Comparison of ENCODE assay signal across 13 mouse cellular contexts in genomic region chr8:77236701-77237100, GRCm38 (mm10).
A peak's percentile ranks its signal among the peaks of the same experiment; 100 is the strongest.
DNase-seq lines count a peak whose midpoint lies in the region; ATAC-seq and TF ChIP-seq lines count a peak whose summit lies in the region.
"Had no signal": no experiment of that assay in that cellular context is flagged by ENCODE, and none has a peak within 500 bp of the region (broad histone marks: within the 10 kb centered on the region; RNA-seq: fewer than 3 reads in every experiment).

No protein-coding gene starts in this region.

- peak; percentile 50 for DNase-seq in gastrocnemius, adult 2 months
- no peak for DNase-seq in gastrocnemius, postnatal 10 days
- DNase-seq in layer of hippocampus, postnatal 10 days (ENCODE audit: low spot score in 2 of 2), result peak; percentile 28 to 46
- no peak for DNase-seq in layer of hippocampus, adult 11-12 months (ENCODE audit: low spot score)
- DNase-seq in gastrocnemius, postnatal 36 days, result peak; percentile 16 to 39
- peak; percentile 51 for DNase-seq in lung, postnatal 25 days (ENCODE audit: low spot score)
- DNase-seq: embryo, embryonic 11 days; thymus, postnatal 4 days had no signal

- TF ChIP-seq CTCF in gastrocnemius, adult 2 months (IDR thresholded peaks at IDR 0.05), result no peak

- intact Hi-C loops in gastrocnemius, adult 2 months (cut with DNase I), result no loop called here
- intact Hi-C loops in gastrocnemius, postnatal 36 days (cut with DNase I), result no loop called here

- no peak overlapping the region for H3K4me3 ChIP-seq in gastrocnemius, adult 2 months
- H3K4me3 ChIP-seq: forebrain, embryonic 13.5 days; midbrain, embryonic 15.5 days; neural tube, embryonic 15.5 days had no signal

- ATAC-seq in erythroid progenitor cell, adult 5-6 weeks (replicated peaks; ENCODE audit: low FRiP score, poor library complexity, severe bottlenecking), result no peak
- ATAC-seq: forebrain, embryonic 13.5 days; midbrain, embryonic 15.5 days had no signal

- H3K27ac ChIP-seq in gastrocnemius, adult 2 months, result no peak overlapping the region
- H3K27ac ChIP-seq: forebrain, embryonic 13.5 days; liver, embryonic 14.5 days; midbrain, embryonic 15.5 days; neural tube, embryonic 15.5 days had no signal

Comparison
In these comparisons a context has a peak if more than half of its experiments do, and no peak if none do; other contexts are left out.
1. DNase-seq: peak in gastrocnemius, adult 2 months (single experiment), layer of hippocampus, postnatal 10 days (2 of 2), gastrocnemius, postnatal 36 days (2 of 2) and lung, postnatal 25 days (single experiment); none in gastrocnemius, postnatal 10 days (single experiment) and layer of hippocampus, adult 11-12 months (single experiment).